Mouse (Mus musculus) urinary bladder, postnatal 14 days (tissue): ENCODE data around the gene Fam171a1.
"Not testable (repeated sequence)": the region's sequence is repeated elsewhere in the genome, so short reads cannot be mapped to it uniquely, and the experiment has no call there.

Source experiments
- DNase-seq: peaks from one replicate; pipeline ENCODE4 v3.0.0; 2021; ENCODE audit warnings: low spot score

Fam171a1 gene

DNA sequence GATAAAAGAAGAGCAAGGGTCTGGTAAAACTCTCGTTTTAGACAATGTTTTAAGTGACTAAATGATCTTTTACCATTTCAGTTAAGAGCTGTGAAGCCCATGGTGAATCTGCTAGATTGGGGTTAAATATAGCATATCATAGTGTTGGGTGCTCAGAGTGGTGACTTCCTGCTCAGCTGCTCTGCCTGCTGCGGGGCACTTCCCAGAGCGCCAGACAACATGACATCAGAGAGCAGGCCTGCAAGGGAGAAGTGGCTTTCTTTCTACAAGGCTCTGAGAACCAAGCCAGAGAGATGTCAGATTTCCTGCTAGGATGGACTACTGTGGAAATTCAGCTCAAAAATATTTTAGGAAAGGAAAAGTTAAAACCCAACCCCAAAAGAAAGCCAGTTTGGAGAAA is 57.8 kb downstream of the Fam171a1 start:
- DNase-seq, result no peak

DNA sequence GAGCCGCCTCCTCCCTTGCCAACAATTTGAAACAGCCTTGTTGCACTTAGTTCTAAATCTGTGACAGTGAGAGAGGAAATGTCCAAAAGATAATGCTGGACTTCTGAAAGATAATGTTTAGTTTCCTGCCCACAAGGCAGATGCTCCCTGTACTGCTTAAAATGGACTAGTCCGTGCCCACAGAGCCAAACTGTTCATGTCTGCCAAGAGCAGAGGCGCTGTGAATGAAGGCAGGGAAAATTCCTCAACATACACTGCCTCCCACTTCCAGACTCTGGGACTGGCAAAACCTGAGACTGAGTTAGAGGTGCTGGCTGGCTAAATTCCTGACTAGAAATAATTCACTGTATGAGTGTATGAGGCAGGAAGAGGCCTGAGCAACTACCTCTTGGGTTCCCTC is 58.6 kb downstream of the Fam171a1 start:
- DNase-seq, result no peak

DNA sequence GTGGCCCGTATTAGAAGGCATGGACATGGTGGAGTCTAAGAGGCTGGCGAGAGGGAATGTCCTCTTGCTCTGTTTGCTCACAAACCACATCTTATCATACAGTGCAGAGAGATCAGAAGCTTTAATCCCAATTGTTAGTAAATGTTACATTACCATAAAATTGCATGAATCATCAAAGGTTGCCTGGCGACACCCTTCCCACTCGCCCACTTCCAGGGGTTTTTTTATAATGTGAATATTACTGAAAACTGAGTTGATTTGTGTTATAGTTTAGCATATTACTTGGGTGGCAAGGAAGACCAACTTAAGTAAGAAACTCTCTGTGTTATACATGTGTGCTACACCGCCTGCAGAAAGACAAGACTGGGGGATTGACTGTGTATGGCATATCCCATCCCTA is 60.9 kb downstream of the Fam171a1 start:
- DNase-seq, result no peak

DNA sequence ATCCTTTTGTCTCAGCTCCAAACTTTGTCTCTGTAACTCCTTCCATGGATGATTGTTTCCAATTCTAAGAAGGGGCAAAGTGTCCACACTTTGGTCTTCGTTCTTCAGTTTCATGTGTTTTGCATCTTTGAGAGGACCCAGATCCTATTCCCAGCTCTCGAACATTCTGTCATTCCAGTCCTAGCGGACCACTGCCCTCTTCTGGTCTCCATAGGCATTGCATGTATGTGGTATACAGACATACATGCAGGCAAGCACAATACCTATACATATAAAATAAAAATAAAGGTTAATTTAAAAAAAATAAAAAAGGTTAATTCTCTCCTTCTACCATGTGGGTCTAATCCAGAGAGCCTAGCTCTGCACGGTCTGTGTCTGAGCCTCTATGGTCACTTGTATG is 62.0 kb downstream of the Fam171a1 start:
- DNase-seq, result not testable (repeated sequence)

DNA sequence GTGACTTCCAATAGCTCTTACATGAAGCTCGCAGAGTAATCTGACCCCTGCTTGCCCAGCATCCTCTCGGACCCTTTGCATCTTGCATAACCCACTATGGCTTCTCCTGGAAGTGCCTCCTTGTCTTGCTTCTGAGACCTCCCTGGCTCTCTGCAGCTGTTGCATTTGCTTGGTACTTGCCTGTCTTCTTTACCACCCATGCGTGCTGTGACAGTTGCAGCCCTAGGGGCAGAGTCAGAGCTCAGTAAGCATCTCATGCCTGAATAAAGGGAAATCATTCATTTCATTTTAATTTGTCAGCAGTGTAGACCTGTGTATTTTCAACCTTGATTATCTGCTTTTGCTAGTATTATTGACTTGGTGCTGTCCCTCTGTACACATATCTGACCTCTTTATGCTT is 62.7 kb downstream of the Fam171a1 start:
- DNase-seq, result no peak

DNA sequence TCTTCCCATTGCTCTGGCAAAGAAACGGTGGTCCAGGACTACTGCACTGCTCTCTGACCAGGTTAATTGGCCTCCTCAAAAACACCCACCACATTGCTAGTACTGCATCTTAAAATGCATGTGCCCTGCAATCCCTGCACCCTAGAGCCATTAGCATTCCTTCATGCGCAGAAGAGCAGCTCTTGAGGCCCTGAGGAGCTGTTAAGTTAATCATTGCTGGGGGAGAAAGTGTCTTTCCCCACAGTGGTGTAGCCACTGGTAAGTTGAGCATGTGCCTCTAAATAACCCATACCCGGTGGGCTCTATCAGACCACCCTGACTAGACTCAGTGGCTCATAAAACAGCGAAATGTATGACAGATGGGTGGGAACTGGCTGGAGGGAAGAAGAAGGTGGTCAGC is 66.5 kb downstream of the Fam171a1 start:
- no peak for DNase-seq

DNA sequence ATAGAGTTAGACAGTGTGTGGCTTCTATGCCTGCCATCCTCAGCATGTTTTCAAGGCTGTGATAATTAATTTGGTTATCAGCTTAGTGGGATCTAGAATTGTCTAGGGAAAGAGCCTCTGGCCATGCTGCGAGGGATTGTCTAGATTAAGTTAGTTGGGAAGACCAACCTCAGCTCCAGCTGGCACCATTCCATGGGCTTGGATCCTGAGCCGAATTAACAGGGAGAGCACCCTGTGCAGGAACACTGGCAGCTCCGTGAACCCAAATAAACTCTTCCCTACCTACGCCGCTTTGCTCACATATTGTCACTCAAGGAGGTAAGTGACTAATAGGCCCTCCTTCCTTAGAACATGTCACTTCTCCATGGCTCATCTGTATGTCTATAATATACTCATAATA is 69.6 kb downstream of the Fam171a1 start:
- no peak for DNase-seq

DNA sequence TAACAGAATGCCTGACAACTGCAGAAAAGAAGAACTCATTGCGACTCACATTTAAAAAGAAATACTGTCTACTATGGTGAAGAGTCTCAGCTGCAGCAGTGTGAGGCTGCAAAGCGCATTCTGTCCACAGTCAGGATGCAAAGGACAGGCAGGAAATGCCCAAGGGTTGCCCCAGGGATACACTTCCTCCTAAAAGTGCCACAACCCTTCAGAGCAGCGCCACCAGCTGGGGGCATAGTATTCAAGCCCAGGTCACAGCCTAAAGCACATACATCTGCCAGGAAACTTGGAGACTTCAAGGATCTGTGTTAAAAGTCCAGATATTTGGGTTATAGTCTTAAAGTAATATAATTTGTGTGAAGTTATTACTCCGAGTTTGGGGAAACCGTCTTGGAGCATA is 71.3 kb downstream of the Fam171a1 start:
- DNase-seq, result no peak

DNA sequence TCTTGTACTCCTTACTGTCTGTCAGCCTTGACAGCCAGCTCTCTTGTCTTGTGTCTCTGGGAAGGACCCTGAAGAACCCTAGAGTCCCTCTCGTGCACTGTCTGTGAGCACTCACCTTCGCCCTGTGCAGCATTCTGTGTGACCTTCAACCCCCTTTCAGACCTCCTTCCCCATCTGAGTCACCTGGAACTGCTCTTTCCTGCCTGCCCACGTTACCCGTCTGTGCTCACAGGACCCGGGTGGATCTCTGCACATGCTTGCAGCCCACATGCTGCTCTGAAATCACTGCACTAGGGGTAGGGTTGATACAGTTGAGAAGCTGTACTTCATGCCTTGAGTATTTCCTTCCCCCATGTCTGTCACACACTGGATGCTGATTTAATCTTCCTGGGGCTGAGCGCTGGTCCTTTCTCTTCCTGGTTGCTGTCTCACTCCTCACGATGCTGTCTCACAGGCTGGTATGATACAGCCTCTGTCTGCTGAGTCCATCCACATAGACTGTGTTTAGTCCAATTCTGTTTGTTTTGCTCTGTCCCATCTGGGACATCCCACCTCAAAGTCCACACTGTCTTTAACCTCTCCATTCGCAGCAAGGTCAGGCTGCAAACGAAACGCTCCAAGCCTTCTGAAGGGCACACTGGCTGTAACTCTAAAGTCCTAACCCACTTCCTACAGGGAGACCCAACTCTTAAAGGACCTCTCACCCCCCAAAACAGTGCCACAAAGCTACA is 74.9 kb downstream of the Fam171a1 start:
- no peak for DNase-seq

DNA sequence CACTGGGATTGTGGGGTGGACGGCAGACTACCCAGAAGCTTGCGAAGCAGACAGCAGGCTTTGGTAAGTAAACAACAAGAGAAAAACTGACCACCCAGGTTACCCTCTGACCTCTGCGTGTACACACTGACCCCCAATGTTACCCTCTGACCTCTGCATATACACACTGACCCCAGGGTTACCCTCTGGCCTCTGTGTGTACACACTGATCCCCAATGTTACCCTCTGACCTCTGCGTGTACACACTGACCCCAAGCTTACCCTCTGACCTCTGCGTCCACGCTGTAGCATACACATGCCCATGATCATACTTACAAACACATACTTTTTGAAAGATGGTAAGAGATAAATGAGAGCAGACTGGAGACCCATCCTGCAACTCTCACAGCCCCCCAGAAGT is 77.1 kb downstream of the Fam171a1 start:
- no peak for DNase-seq

DNA sequence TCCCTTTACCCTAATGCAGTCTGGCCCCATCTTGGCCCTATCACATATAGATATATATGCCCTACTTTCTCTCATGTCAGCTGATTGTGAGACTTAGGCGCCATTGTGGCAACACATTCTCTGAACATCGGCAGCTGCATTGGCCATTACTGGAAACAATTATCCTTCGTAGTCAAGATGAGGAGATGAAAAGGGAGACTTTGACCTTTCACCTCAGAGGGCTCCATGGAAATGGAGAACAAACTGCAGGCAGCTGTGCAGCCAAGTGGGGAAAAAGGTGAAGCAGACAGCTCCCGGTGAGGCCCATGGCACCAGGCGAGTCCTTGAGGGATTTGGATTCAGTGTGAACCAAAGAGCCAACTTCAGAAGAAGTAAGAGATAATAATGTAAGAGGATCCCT is 81.5 kb downstream of the Fam171a1 start:
- DNase-seq, result no peak

DNA sequence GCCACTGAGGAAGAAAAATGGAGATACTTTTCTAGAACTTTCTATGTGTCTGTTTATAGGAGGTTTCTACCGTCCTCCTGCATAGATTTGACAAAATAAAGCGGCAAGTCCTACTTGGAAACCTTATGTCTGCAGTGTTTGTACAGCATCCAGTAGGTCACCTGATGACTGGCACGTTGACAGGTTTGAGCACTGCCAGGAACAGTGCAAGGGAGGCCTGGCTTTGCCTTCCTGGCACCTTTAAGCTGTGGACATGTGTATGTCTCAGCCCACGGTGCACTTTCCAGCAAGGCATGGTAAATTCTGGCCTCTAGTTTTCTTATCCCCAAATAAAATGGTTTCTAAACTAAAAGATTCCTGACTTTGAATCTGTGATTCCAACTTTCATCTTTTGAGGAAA is 86.4 kb downstream of the Fam171a1 start:
- DNase-seq, result no peak

DNA sequence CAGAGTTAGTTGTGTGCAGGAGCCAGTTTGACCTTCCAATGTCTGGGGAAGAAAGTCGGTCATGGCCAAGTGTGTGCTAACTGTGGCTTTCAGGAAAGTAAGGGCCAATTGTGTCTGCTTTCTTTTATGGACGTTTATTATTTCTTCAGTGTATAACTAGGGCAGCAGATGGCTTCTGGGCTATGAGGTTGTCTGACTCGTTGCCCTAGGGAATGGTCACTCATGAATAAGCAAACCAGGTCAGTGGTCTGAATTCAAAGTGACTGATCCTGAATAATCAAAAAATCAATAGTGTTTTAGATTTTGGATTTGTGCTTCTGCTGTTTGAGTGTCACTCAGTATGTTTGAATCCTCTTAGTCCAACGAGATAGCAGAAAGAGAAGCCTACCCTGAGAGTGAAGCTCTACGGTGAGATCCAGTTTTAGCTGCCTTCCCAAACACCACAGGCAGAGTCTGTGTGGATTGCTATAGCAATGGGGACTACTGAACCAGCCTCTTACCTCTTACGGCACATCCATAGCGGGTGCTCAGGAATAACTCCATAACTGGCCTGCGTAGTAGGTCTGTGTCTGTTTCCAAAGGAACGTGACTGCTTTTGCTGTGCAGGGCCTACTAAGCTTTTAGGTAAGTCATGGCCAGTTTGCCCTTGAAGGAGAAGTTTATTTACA is 93.1 kb downstream of the Fam171a1 start:
- DNase-seq, result no peak

DNA sequence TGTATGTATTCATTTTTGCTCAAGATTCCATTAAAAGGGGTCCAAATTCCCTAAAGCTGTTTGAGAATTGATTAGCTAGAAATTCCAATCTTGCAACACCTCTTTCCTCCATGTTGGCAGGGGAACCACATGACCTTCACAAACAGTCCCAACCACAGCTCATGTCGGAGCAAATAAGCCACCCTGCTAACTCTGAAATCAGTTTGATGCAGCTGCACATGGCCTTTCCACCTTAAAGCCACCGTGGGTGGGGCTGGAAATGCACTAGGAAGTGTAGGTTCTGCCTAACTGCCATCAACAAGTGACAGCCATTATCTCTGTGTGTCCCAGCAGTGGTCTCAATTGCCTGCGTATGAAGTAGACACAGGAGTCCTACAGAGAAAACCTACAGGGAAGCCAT is 101.5 kb downstream of the Fam171a1 start:
- DNase-seq, result no peak

DNA sequence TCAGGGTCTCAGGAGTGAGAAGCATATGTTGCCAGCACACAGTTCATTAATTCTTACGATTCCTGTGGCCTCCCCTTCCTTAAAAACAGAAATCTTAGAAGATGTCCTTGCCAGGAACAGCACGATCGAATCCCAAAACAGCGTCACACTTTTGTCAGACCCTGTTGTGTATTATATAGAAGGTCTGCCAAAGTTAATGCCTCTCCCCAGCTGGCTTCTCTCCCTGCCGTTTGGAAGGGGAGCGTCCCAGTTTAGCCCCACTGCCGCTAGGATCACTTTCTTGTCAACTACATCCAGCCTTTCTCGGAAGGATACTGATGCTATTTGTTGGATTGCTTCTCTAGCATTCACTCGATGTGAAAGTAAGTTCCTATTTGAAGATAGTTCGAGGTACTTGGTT is 102.6 kb downstream of the Fam171a1 start:
- no peak for DNase-seq

DNA sequence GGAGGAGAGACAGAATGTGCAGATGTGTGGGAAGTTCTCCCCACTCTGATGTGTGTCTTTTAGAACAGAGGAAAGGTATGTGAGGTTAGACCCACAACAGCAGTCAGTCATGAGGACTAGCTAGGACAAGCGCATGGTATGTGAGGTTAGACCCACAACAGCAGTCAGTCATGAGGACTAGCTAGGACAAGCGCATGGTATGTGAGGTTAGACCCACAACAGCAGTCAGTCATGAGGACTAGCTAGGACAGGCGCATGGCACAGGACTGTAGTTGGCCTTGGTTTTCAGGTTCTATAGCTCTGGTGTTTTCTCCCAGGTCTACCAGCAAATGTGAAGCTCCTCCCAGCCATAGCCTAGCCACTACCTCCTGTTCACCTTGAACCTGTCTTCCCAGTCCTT is 103.6 kb downstream of the Fam171a1 start:
- DNase-seq, result not testable (repeated sequence)

DNA sequence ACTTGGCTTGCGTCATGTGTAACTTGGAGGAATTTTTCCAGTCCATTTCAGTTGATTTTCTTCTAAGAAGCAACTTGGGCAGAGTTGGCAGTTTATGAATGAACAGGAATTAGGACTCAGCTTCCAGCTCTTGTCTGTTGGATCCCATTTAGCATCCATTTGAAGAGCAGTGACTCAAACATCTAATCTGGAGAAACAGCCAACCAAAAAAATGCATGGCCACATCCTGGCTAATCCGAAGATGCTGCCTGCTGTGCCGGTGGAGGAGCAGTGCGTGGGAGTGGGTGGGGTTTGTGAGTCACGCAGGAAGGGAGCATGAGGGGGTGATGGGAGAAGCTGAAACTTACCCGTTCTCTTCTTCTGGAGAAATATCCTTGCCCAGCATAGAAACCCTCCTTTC is 104.2 kb downstream of the Fam171a1 start:
- DNase-seq, result no peak

DNA sequence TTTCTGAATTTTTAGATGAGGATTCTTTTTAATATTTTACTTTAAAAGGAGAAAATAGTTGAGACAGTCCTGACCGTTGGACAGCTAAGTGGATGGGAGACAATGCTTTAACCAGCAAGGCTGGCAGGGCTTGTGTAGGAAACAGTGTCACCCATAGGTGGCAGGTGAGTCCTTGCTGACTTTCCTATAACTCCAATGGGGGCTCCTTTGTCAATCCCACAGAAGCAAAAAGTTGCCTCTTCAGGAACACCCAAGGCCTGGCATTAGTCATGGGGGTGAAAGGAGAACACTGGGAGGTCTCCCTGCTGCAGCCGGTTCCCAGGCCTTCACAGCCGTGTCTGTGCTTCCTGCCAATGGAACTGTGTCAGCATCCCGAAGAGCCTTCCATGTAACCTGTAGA is 114.5 kb downstream of the Fam171a1 start:
- DNase-seq, result no peak

DNA sequence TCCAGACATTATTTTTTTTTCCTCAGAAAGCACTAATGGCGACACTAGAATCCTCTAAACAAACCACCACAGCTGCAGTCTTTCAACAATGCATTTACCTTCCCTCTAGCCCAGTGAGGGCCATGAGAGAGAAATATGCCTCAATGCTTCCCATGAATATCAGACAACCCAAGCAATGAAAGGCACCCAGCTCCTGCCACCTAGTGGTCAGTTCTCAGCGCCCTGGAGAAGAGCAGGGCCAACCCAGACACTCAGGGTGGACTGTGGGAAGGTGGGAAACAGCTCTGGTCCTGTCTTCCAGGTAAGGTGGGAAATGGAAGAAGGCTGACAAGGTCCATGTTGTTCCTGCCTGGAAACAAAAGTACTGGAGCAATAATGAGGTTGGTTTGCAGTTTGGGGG is 115.0 kb downstream of the Fam171a1 start:
- DNase-seq, result peak; percentile 71

DNA sequence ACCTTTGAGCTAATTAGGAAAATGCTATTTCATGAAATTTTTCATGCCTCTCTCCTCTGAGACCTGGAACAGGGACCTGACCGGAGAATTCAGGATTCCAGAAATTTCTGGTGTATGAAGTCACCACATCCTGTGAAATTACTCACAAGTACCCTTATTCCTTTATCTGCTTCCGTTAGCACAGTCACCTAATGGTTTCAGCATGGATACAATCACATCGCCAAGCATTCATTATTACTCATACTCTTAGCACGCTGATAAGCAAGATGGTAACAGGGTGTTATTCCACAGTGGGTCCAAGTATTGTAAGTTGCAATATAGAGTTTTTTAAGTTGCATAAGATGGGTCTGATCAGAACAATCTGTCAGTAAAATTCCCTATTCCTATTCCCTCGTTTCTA is 125.2 kb downstream of the Fam171a1 start:
- no peak for DNase-seq

DNA sequence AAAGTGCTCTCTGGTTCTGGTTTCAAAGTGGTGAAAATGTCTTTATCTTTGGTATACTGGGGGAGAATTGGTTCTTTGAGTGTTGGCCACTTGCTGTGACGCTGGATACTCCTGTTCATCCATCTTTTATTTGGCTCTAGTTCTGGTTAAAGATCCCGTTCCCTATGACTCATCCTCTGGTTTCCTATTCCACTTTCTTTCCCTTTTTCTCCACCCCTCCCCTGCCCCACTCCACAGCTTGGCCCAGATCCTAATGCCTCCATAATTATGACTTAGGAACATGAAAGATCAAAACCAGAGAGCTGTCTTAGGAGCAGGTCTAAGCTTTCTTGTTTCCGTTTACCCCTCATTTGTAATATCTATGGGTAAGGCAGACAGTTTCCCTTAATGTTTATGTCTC is 130.2 kb downstream of the Fam171a1 start:
- DNase-seq, result no peak

DNA sequence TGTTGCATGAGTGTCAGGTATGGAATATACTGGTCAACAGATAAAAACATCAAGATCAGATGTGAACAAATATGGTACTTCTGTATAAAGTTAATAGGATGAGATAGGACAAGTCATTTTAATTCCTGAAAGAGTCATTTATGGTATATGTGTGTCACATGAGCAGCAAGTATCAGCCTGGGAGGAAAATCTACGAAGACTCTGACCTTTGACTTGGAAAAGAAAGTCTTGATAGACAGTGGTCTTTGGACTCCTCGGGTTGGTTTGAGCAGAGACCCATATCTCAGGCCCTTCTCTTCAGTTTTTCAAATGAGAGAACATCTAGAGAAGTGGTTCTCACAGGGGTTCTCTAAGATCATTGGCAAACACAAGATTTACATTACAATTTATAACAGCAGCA is 137.3 kb downstream of the Fam171a1 start:
- no peak for DNase-seq

DNA sequence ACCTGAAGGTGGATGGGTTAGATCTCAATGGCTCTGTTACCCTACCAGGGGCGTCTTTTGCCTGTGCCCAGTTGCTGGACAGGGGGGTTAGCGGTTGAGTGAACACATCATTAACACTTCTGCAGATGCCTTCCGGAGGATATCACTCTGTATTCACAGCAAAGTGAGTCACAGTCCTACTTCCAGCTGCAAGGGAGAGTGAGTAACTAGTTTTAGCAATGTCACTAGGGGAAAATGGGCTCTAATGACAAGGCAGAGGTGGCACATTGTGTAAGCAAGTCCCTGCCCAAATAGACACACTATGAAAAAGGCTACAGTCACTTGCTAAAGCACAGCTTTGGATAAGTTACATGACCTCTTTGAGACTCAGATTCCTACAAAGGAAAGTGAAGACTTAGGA is 152.4 kb downstream of the Fam171a1 start:
- DNase-seq, result no peak

DNA sequence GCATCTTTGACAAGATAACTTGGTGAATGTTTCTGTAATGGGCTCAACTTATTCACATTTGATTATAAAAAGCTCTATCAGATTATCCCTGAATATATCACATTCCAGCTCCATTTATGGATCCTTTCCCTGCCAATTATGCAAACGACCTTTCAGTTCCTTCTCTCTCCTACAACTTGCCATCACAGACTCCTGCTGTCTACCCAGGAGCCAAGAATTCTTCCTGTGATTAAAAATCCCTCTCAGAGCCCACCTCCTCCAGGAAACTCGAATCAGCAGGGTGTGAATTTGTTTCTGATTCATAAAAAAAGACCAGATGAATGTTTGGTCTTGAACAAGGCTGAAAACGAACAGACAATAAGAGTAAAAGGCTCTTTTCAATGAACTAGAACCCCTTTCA is 153.9 kb downstream of the Fam171a1 start:
- no peak for DNase-seq
